Mouse (Mus musculus) embryo, embryonic 11 days (tissue): ENCODE measurements at regions not wholly inside any gene's neighbourhood (a gene's known extent, or its start where the extent isn't known, plus 50 kb on each side); places are given as distances from the start of the nearest gene placed in this dataset.

ENCODE experiments used
- DNase-seq: peaks from one replicate; pipeline ENCODE4 v3.0.0-alpha.2; 2015

DNA sequence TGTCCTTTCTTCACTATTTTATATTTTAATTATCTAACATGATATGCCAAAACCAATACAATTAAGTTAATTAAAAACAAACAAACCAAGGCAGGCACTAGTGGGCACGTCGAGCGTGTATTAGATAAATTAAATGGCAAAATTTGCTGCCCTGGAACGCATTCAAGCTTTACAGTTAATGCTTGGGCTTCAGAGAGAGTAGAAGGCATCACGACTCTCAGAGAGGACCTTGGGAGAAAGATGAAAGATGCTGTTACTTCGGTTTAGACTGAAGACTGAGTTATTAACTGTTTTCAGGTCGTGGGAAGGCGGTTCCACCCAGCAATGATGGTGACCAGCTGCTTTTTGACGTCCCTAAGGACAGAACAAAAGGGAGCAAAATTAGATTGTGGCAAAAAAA lies 71.7 kb upstream of the Boc start:
- no peak for DNase-seq

- peak; percentile 65 for DNase-seq
Measured at GRCm38 (mm10) chr16:44629296-44630275, 70.9 kb upstream of the Boc start.

- no peak for DNase-seq
Measured at GRCm38 (mm10) chr16:44625871-44626293, 67.2 kb upstream of the Boc start.

GRCm38 (mm10) chr16:44625108-44625616 lies 66.5 kb upstream of the Boc start:
- no peak for DNase-seq

DNA sequence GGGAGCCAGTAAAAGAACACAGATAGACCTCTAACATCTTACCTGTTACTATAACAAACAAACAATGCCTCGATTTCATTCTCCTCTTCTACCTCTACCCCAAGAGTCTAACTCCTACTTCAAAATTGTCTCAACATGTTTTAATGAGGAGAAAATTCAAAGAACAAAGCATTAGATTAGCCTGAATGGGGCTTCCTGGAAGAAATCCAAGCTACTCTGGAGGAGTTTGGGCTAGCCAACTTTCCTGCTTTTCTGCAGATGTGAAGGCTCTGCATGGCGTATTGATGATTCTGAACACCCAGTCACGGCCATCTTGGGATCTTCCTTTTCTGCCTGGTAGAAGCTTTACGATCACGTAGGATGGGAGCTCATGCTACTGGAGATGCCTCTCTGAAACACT lies 62.9 kb upstream of the Boc start:
- DNase-seq = no peak

GRCm38 (mm10) chr16:44620536-44620935 lies 61.8 kb upstream of the Boc start:
- no peak for DNase-seq

DNA sequence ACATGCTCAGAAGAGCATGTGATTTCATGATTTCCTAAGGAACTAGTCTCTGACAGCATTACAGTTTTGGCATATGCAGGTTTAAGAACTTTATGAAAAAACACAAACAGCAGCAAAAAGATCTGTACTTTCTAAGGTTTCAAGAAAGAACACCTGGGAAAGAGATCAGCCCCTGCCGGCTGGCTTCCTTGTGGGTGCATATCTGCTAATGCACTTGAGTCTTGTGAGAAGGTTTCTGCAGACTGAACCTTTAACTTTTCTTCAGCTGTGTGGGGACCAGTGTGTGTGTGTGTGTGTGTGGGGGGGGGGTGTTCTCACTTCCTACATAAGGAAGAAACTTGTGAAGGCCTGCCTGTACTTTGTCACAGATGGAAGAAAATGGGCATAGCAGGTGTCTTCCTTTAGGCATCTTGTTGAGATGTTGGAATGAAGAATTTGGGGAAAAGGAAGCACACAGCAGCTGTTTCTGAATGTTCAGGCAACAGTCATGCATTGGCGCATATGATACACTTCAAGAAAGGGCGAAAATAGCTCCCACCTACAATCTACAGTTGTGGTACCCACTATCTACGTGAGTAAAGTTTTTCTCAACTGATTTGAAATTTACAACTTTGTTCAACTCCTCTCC lies 60.9 kb upstream of the Boc start:
- no peak for DNase-seq

GRCm38 (mm10) chr16:44617041-44617440 lies 58.3 kb upstream of the Boc start:
- DNase-seq = no peak

GRCm38 (mm10) chr16:44616376-44616775 lies 57.7 kb upstream of the Boc start:
- DNase-seq = peak; percentile 73

DNA sequence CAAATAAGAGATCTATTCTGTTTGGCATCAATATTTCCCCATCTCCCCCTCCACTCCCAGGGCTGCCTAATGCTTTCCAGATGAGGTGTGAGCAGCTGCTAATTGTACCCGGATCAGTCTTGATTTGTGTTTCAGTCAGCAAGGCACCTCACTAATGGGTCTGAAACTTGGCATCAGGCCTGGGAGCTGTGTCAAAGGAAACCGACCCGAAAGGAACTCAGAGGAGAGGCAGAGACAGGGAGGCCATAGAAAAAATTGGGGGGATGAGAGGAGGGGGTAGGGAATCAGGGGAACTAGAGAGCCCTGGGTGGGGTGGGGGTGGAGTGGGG lies 57.1 kb upstream of the Boc start:
- peak; percentile 78 for DNase-seq

- DNase-seq = peak; percentile 40
Measured at GRCm38 (mm10) chr16:44615172-44615877, 56.6 kb upstream of the Boc start.

DNA sequence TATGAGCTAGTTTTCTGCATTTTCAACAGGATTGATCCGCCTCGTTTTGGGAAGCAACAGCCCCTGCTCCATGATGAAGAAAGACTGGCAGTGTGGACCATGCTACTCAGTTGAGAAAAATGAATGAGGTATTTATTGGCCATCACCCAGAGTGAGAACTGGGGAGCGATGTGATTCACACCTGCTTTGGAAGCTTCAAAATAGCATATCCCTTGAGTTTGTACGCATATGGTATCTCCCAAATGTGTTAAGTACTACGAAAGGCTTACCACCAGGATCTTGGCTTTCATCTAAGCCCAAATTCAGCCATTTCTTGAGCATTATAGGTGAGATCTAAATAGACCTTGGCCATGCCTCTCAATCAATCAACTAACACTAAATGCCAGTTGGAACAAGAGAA lies 55.5 kb upstream of the Boc start:
- no peak for DNase-seq

DNA sequence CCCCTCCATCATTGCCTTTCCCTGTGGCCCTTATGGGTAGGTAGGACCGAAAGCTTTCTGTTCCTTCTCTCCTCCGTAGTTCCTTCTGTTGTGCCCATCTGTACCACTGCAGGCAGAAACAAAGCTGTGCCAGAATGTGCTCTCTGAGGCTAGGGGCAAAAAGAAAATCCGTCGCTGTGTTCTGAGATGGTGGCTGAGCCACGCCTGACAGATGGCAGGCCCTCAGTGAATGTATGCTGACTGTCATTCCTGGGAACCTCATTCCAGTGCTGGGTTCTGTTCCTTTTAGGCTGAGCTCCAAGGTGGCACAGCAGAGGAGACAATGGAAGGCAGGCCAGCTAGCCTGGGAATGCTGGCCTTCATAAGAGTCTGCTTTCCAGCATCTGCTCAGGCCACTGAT lies 54.0 kb upstream of the Boc start:
- no peak for DNase-seq

- DNase-seq = no peak
Measured at GRCm38 (mm10) chr16:44611525-44611924, 52.8 kb upstream of the Boc start.

- no peak for DNase-seq
Measured at GRCm38 (mm10) chr16:44608586-44608985, 49.9 kb upstream of the Boc start.
